Mouse (Mus musculus): Measurements from ENCODE around the gene Kctd5. TPM values are rescaled to one million over a fixed set of nuclear protein-coding genes. Genes with fewer than 3 reads are reported as not detected.

Gene Kctd5
- polyA plus RNA-seq, 2 experiments: 57.8 to 60.2 TPM

DNA sequence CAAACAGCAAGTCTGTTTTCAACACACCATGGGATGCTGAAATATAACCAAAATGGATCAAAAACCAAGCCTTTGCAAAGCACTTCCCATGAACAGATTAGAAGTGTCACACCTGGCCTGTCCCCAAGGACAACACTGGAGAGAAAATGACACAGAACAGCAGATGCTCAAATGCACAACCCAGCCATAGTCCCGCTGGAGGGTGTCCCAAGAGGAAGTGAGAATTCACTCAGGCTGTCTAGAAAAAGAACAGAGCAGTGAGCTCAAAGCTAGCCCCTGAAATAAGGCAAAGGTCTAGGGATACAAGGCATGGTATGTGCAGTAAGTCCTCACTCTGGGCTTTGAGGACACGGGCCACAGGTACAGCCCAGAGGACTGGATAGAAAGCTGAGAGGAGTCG is 3.8 kb downstream of the Kctd5 start:
- peaks cover 8% of the 10 kb centered on the region; the same call in 1 of the 2 replicates for H3K36me3 ChIP-seq (ENCODE audit: control insufficient read depth, insufficient read depth, low read length)
- no peak overlapping the region for H3K4me2 ChIP-seq (replicated peaks; ENCODE audit: low read depth, low read length, severe bottlenecking)
- H3K4me1 ChIP-seq (ENCODE audit: control insufficient read depth, insufficient read depth, low read length): peaks cover 8% of the 10 kb centered on the region
- no peak overlapping the region for H3K27ac ChIP-seq (replicated peaks; ENCODE audit: low read depth, low read length)
- DNase-seq (ENCODE audit: low spot score) (no peak), ATAC-seq (ENCODE audit: low FRiP score, low read depth) (no peak)
- no peak for TF ChIP-seq POLR2A (IDR thresholded peaks at IDR 0.05; ENCODE audit: borderline replicate concordance, extremely low read depth, insufficient read depth, insufficient read length)
- H3K27me3 ChIP-seq (ENCODE audit: control insufficient read depth, insufficient read depth, low read length): no peaks in the 10 kb centered on the region
- WGBS: 95% methylated on average over 3 of the region's 3 CpGs
- no peak overlapping the region for H3K9ac ChIP-seq (ENCODE audit: low read depth, low read length, severe bottlenecking)
- H3K4me3 ChIP-seq (replicated peaks; ENCODE audit: low read length): no peak overlapping the region
- no peaks in the 10 kb centered on the region for H3K9me3 ChIP-seq (ENCODE audit: control insufficient read depth, low read length)

DNA sequence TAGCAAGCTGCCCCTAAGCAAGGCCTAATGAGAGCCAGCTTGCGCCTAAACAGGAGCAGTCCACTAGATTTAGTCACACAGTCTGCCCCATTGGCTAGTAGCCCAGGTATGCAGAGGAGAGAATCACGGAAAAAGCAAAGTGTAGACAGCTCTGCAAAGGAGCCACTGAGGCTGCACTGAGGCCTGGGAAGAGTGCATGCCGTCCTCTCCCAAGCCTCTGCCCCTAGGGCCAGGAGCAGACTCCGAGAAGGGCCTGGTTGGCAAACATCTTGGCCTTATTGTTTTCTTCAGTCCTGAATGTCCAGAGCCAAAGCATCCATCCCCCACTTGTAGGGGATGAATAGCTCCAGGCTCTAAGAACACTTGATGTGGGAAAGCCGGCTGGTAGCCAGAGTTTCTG is 5.0 kb downstream of the Kctd5 start:
- Histone ChIP-seq H3K4me2 (replicated peaks; ENCODE audit: low read depth, low read length, severe bottlenecking) (no peak overlapping the region), H3K9ac (ENCODE audit: low read depth, low read length, severe bottlenecking) (no peak overlapping the region), H3K36me3 (ENCODE audit: control insufficient read depth, insufficient read depth, low read length) (peaks cover 8% of the 10 kb centered on the region; the same call in 1 of the 2 replicates), H3K9me3 (ENCODE audit: control insufficient read depth, low read length) (no peaks in the 10 kb centered on the region), H3K4me1 (ENCODE audit: control insufficient read depth, insufficient read depth, low read length) (peaks cover 8% of the 10 kb centered on the region), H3K27ac (replicated peaks; ENCODE audit: low read depth, low read length) (no peak overlapping the region), H3K4me3 (replicated peaks; ENCODE audit: low read length) (no peak overlapping the region), H3K27me3 (ENCODE audit: control insufficient read depth, insufficient read depth, low read length) (no peaks in the 10 kb centered on the region)
- no peak for DNase-seq (ENCODE audit: low spot score)
- ATAC-seq (ENCODE audit: low FRiP score, low read depth): no peak
- TF ChIP-seq POLR2A (IDR thresholded peaks at IDR 0.05; ENCODE audit: borderline replicate concordance, extremely low read depth, insufficient read depth, insufficient read length): no peak
- WGBS: 82% methylated on average over 5 of the region's 5 CpGs

DNA sequence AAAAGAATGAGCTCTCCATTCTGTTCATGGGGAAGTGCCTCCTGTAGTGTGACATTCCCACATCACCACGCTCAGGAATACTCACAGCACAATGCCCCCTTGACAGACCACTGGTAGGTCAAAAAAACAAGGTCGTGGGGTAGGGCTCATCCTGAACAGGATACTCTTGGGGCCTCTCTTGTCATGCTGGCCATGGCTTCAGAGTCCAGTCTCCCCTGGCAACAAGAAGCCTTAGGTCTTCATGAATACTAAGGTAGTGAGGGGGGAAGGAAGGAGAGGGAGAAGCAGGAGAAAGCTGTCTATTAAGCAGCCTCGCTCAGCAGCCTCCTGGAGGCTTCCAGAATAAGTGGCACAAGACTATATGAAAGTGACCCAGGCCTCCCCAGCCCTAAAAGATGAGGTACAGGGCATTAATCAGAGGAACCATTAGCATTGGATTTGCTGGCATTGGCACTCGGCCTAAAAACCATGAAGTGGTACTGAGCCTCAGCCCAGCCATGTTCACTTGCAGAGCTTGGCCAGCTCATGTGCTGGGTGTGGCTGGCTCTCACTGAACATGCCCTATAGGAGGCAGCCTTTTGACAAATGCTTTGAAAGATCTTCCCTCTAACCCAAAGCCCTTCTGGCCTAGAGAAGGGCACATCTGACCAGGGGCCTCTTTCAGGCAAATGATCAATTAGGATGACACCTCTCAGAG is 10.7 kb downstream of the Kctd5 start:
- Histone ChIP-seq H3K9ac (ENCODE audit: low read depth, low read length, severe bottlenecking) (no peak overlapping the region), H3K27ac (replicated peaks; ENCODE audit: low read depth, low read length) (no peak overlapping the region), H3K27me3 (ENCODE audit: control insufficient read depth, insufficient read depth, low read length) (no peaks in the 10 kb centered on the region), H3K4me2 (replicated peaks; ENCODE audit: low read depth, low read length, severe bottlenecking) (no peak overlapping the region), H3K4me3 (replicated peaks; ENCODE audit: low read length) (no peak overlapping the region), H3K36me3 (ENCODE audit: control insufficient read depth, insufficient read depth, low read length) (peaks cover 42% of the 10 kb centered on the region), H3K4me1 (ENCODE audit: control insufficient read depth, insufficient read depth, low read length) (no peaks in the 10 kb centered on the region), H3K9me3 (ENCODE audit: control insufficient read depth, low read length) (no peaks in the 10 kb centered on the region)
- DNase-seq (ENCODE audit: low spot score) (no peak), ATAC-seq (ENCODE audit: low FRiP score, low read depth) (no peak)
- TF ChIP-seq POLR2A (IDR thresholded peaks at IDR 0.05; ENCODE audit: borderline replicate concordance, extremely low read depth, insufficient read depth, insufficient read length): no peak
- 88% methylated on average over 4 of the region's 4 CpGs for WGBS

DNA sequence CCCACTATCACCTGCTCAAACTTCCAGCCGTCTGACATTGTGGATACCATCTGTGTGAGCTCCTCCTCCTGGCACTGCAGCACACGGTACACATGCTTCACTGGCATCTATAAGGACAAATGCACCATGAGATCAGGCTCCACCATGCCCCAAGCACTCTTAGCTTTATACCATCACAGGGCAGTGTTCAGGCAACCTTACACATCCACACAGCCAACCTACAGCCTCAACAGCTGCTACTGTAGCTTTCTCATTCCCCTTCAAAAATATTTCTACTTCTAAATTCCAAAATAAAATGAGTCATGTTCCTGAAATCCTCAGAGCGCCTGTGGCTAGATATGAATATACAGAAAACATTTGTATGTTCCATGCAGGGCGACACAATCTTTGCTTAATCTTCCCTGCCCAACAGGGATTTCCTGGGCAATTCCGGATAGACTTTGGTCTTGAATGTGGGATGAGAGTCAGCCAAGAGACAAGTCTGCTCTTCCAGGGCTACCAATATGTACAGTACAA is 15.5 kb downstream of the Kctd5 start:
- H3K4me2 ChIP-seq (replicated peaks; ENCODE audit: low read depth, low read length, severe bottlenecking): no peak overlapping the region
- ATAC-seq (ENCODE audit: low FRiP score, low read depth) (no peak), DNase-seq (ENCODE audit: low spot score) (no peak)
- H3K4me1 ChIP-seq (ENCODE audit: control insufficient read depth, insufficient read depth, low read length): no peaks in the 10 kb centered on the region
- H3K9ac ChIP-seq (ENCODE audit: low read depth, low read length, severe bottlenecking): no peak overlapping the region
- 92% methylated on average over 5 of the region's 5 CpGs for WGBS
- TF ChIP-seq POLR2A (IDR thresholded peaks at IDR 0.05; ENCODE audit: borderline replicate concordance, extremely low read depth, insufficient read depth, insufficient read length): no peak
- no peaks in the 10 kb centered on the region for H3K27me3 ChIP-seq (ENCODE audit: control insufficient read depth, insufficient read depth, low read length)
- H3K4me3 ChIP-seq (replicated peaks; ENCODE audit: low read length): no peak overlapping the region
- H3K9me3 ChIP-seq (ENCODE audit: control insufficient read depth, low read length): no peaks in the 10 kb centered on the region
- H3K27ac ChIP-seq (replicated peaks; ENCODE audit: low read depth, low read length): no peak overlapping the region
- H3K36me3 ChIP-seq (ENCODE audit: control insufficient read depth, insufficient read depth, low read length): peaks cover 82% of the 10 kb centered on the region

DNA sequence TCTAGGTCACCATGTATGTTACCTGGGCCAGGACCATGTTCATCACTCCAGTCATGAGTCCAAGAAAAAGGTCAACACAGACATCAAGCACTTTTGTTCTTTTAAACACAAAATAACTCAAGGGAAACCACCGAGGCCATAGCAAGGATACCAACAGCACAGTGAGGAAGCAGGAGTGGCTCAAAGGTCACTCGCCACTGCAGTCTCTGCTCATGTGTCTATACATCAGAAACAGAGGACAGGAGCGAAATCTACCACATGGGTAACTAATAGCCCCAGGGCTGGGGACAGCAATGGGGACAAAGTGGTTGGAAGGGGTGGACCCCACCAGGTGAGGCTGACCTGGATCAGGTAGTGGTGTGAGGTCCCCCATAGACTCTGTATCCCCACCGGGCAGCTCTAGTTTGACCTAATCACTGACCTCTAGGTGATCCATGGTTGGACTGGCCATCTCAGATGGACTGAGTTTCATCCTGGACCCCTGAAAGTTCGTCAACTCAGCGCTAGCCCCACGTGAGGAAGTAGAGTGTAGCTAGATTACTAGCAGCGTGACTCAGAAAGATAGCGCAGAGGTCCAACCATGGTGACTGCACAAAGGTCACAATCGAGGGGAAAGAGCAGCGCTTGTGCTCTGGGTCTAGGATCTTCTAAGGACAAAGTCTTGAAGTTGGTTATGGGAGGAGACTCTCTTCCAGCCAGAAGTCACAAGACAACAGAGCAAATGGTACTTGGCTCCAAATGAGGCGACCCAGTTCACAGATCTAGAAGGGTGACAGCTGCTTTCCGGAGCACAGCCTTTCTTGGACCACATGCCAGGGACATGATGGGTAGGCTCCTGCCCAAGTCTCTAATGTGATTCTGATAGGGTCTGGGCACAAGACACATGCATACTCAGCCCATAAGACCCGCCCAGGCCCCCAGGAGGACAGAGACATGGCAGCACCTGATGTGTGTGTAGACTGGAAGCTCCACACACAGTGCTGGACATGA is 16.4 kb downstream of the Kctd5 start:
- H3K36me3 ChIP-seq (ENCODE audit: control insufficient read depth, insufficient read depth, low read length): peaks cover 86% of the 10 kb centered on the region
- DNase-seq (ENCODE audit: low spot score) (no peak), ATAC-seq (ENCODE audit: low FRiP score, low read depth) (no peak)
- no peak overlapping the region for H3K27ac ChIP-seq (replicated peaks; ENCODE audit: low read depth, low read length)
- H3K4me2 ChIP-seq (replicated peaks; ENCODE audit: low read depth, low read length, severe bottlenecking): no peak overlapping the region
- H3K4me1 ChIP-seq (ENCODE audit: control insufficient read depth, insufficient read depth, low read length): no peaks in the 10 kb centered on the region
- H3K9me3 ChIP-seq (ENCODE audit: control insufficient read depth, low read length): no peaks in the 10 kb centered on the region
- H3K4me3 ChIP-seq (replicated peaks; ENCODE audit: low read length): no peak overlapping the region
- H3K27me3 ChIP-seq (ENCODE audit: control insufficient read depth, insufficient read depth, low read length): no peaks in the 10 kb centered on the region
- WGBS: 91% methylated on average over 14 of the region's 14 CpGs
- H3K9ac ChIP-seq (ENCODE audit: low read depth, low read length, severe bottlenecking): no peak overlapping the region
- TF ChIP-seq POLR2A (IDR thresholded peaks at IDR 0.05; ENCODE audit: borderline replicate concordance, extremely low read depth, insufficient read depth, insufficient read length): no peak
